Mouse (Mus musculus) v-Abl transformed pro-B cells (cell line): ENCODE measurements around the gene Wscd2.

Experiments used
- in situ Hi-C, 2 experiments: fragments of 400-800 bp; cut with MboI; formaldehyde crosslinking; loops; one replicate each; pipeline ENCODE4 v1.15.1; 2025; ENCODE audit not compliant: unreplicated experiment in 2 of 2

Gene Wscd2

GRCm38 (mm10) chr5:113635861-113636565 lies 145.9 kb downstream of the Wscd2 start:
- in situ Hi-C loops, result no loop called here

GRCm38 (mm10) chr5:113637631-113638030 lies 147.5 kb downstream of the Wscd2 start:
- in situ Hi-C loops, result no loop called here

GRCm38 (mm10) chr5:113638055-113638454 lies 147.9 kb downstream of the Wscd2 start:
- in situ Hi-C loops, result no loop called here

GRCm38 (mm10) chr5:113639126-113639525 lies 149.0 kb downstream of the Wscd2 start:
- in situ Hi-C loops, result no loop called here
